Mouse (Mus musculus): ENCODE data around the gene Dthd1.

- TF ChIP-seq POLR2A (IDR thresholded peaks at IDR 0.05; ENCODE audit: borderline replicate concordance, insufficient read depth, low read length) (no peak), CTCF (IDR thresholded peaks at IDR 0.05; ENCODE audit: borderline replicate concordance, insufficient read depth, low read depth, low read length) (no peak)
Observed at GRCm38 (mm10) chr5:62765784-62766701, 47.6 kb upstream of the Dthd1 start, which contains the start of gene Arap2.
